9 mouse cellular contexts compared by ENCODE assay signal in the genomic region with DNA sequence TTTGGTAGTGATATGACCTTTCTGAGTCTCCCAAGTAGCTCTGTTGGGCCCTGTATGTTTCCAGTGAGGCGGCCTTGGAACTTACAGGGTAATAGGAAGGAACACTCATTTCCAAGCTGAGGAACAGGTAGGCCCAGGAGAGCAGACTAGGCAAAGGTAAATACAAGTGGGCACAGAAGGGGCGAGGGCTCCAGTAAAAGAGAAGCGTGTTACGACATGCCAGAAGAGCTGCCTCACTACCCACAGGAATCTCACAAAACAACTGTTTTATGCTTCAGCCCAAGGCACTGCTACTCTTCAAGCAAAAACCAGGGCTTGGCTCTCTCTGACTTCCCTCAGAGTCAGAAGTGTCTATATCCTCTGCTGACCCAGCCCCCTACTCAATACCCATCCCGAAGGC. TPM values are rescaled to one million over a fixed set of nuclear protein-coding genes. Genes with fewer than 3 reads are reported as not detected.
A peak's percentile ranks its signal among the peaks of the same experiment; 100 is the strongest.
DNase-seq lines count a peak whose midpoint lies in the region; ATAC-seq lines count a peak whose summit lies in the region.
"Had no signal": no experiment of that assay in that cellular context is flagged by ENCODE, and none has a peak within 500 bp of the region (broad histone marks: within the 10 kb centered on the region; RNA-seq: fewer than 3 reads in every experiment).

No protein-coding gene starts in this region.

- WGBS in forebrain, embryonic 12.5 days, result 93% methylated on average over 5 of the region's 5 CpGs
- WGBS in forebrain, embryonic 11.5 days, result 92% methylated on average over 5 of the region's 5 CpGs
- 85% methylated on average over 5 of the region's 5 CpGs for WGBS in liver, embryonic 11.5 days
- 78% methylated on average over 5 of the region's 5 CpGs for WGBS in liver, embryonic 12.5 days (ENCODE audit: insufficient replicate concordance)

- H3K9ac ChIP-seq in forebrain, embryonic 12.5 days, result no peak overlapping the region
- no peak overlapping the region for H3K9ac ChIP-seq in forebrain, embryonic 11.5 days (ENCODE audit: low read length)
- H3K9ac ChIP-seq in liver, embryonic 11.5 days (ENCODE audit: low read depth, low read length), result no peak overlapping the region
- H3K9ac ChIP-seq in liver, embryonic 12.5 days, result peak overlapping the region; percentile 65

- H3K36me3 ChIP-seq in forebrain, embryonic 12.5 days (replicated peaks), result peaks cover 7% of the 10 kb centered on the region
- H3K36me3 ChIP-seq in forebrain, embryonic 11.5 days (ENCODE audit: control insufficient read depth, insufficient read depth, low read length), result no peaks in the 10 kb centered on the region
- 0 out of 2 replicates have a peak, but pooled peaks cover 2% of the 10 kb centered on the region for H3K36me3 ChIP-seq in liver, embryonic 11.5 days (ENCODE audit: control insufficient read depth, insufficient read depth, low read length)
- peaks cover 28% of the 10 kb centered on the region for H3K36me3 ChIP-seq in liver, embryonic 12.5 days

- H3K4me2 ChIP-seq in forebrain, embryonic 12.5 days, result no peak overlapping the region
- no peak overlapping the region for H3K4me2 ChIP-seq in forebrain, embryonic 11.5 days (ENCODE audit: low read depth, low read length, severe bottlenecking)
- peak overlapping the region; percentile 68 for H3K4me2 ChIP-seq in liver, embryonic 11.5 days
- peak overlapping the region; percentile 76 for H3K4me2 ChIP-seq in liver, embryonic 12.5 days

- no peaks in the 10 kb centered on the region for H3K27me3 ChIP-seq in forebrain, embryonic 12.5 days
- no peaks in the 10 kb centered on the region for H3K27me3 ChIP-seq in forebrain, embryonic 11.5 days (ENCODE audit: control insufficient read depth, insufficient read depth, low read length)
- no peaks in the 10 kb centered on the region for H3K27me3 ChIP-seq in liver, embryonic 11.5 days (replicated peaks; ENCODE audit: control insufficient read depth, insufficient read depth, low read length)
- H3K27me3 ChIP-seq in liver, embryonic 12.5 days (replicated peaks), result no peaks in the 10 kb centered on the region

- ATAC-seq in forebrain, embryonic 12.5 days (ENCODE audit: low FRiP score), result no peak
- ATAC-seq in forebrain, embryonic 11.5 days (replicated peaks; ENCODE audit: low FRiP score), result no peak
- no peak for ATAC-seq in liver, embryonic 11.5 days (replicated peaks; ENCODE audit: low FRiP score)
- ATAC-seq in liver, embryonic 12.5 days, result no peak

- peaks cover 42% of the 10 kb centered on the region for H3K4me1 ChIP-seq in forebrain, embryonic 12.5 days
- peaks cover 9% of the 10 kb centered on the region for H3K4me1 ChIP-seq in forebrain, embryonic 11.5 days (replicated peaks; ENCODE audit: control insufficient read depth, insufficient read depth, low read length)
- H3K4me1 ChIP-seq in liver, embryonic 11.5 days (replicated peaks; ENCODE audit: control insufficient read depth, insufficient read depth, low read length), result peaks cover 61% of the 10 kb centered on the region
- peaks cover 49% of the 10 kb centered on the region for H3K4me1 ChIP-seq in brown adipose tissue, adult 24 weeks (ENCODE audit: control insufficient read depth, insufficient read depth, insufficient read length, low read length)
- peaks cover 88% of the 10 kb centered on the region for H3K4me1 ChIP-seq in liver, embryonic 12.5 days

- H3K27ac ChIP-seq in forebrain, embryonic 12.5 days, result peak overlapping the region; percentile 68; the same call in 1 of the 2 replicates
- no peak overlapping the region for H3K27ac ChIP-seq in forebrain, embryonic 11.5 days (ENCODE audit: low read depth, low read length)
- peak overlapping the region; percentile 86 for H3K27ac ChIP-seq in liver, embryonic 11.5 days (ENCODE audit: low read depth, low read length)
- H3K27ac ChIP-seq in brown adipose tissue, adult 24 weeks (replicated peaks; ENCODE audit: low read depth, low read length), result peak overlapping the region; percentile 38; the same call in 1 of the 2 replicates
- H3K27ac ChIP-seq in liver, embryonic 12.5 days, result peak overlapping the region; percentile 97

- no peak for DNase-seq in forebrain, embryonic 11.5 days (ENCODE audit: low spot score)
- DNase-seq in liver, embryonic 11.5 days (ENCODE audit: low spot score), result no peak
- no peak for DNase-seq in liver
- no peak for DNase-seq in cerebellum, adult 9-10 months
- DNase-seq in right cerebral cortex, postnatal 10 days (ENCODE audit: low spot score in 2 of 2), result no peak
- DNase-seq: adrenal gland, postnatal 10 days had no signal

- peaks cover 2% of the 10 kb centered on the region; the same call in 1 of the 2 replicates for H3K9me3 ChIP-seq in forebrain, embryonic 12.5 days
- no peaks in the 10 kb centered on the region for H3K9me3 ChIP-seq in forebrain, embryonic 11.5 days (ENCODE audit: control insufficient read depth, low read length)
- H3K9me3 ChIP-seq in liver, embryonic 11.5 days (ENCODE audit: control insufficient read depth, low read length), result no peaks in the 10 kb centered on the region
- no peaks in the 10 kb centered on the region for H3K9me3 ChIP-seq in liver, embryonic 12.5 days (replicated peaks)

- H3K4me3 ChIP-seq in forebrain, embryonic 12.5 days (replicated peaks), result no peak overlapping the region
- H3K4me3 ChIP-seq in forebrain, embryonic 11.5 days (ENCODE audit: low read depth, low read length), result no peak overlapping the region
- no peak overlapping the region for H3K4me3 ChIP-seq in liver, embryonic 11.5 days (ENCODE audit: low read depth, low read length)
- H3K4me3 ChIP-seq in brown adipose tissue, adult 24 weeks (ENCODE audit: insufficient read depth, low read depth, low read length), result no peak overlapping the region
- H3K4me3 ChIP-seq in liver, embryonic 12.5 days, result 0 out of 2 replicates have a peak overlapping the region, but pooled peaks have one; percentile 47

RNA-seq across cellular contexts. Expression of a gene that starts 18.1 kb away (rescaled TPM):
- 82.6 and 90.6 TPM in 2 replicates for polyA plus RNA-seq in forebrain, embryonic 12.5 days (2016; fragmentation: Nextera tagmentation; extraction: Ambion mirVana)
- 87.8 and 96.1 TPM in 2 replicates for polyA plus RNA-seq in forebrain, embryonic 11.5 days (2014; fragmentation: Nextera tagmentation; extraction: Ambion mirVana)
- 65.3 and 68.1 TPM in 2 replicates for polyA plus RNA-seq in liver, embryonic 11.5 days (2014; fragmentation: Nextera tagmentation; extraction: Ambion mirVana)
- 27.1 and 43.2 TPM in 2 replicates for polyA plus RNA-seq in brown adipose tissue, adult 24 weeks (2012; ENCODE audit: insufficient read depth, insufficient read length, missing spikeins)
- 44.5 and 44.6 TPM in 2 replicates for polyA plus RNA-seq in liver, embryonic 12.5 days (2016; fragmentation: Nextera tagmentation; extraction: Ambion mirVana)

RNA-seq across cellular contexts. Expression of a gene that starts 55.5 kb away (rescaled TPM):
- polyA plus RNA-seq in forebrain, embryonic 12.5 days (2016; fragmentation: Nextera tagmentation; extraction: Ambion mirVana), result 1.3 and 1.4 TPM in 2 replicates
- polyA plus RNA-seq in forebrain, embryonic 11.5 days (2014; fragmentation: Nextera tagmentation; extraction: Ambion mirVana), result 0.96 and 1.4 TPM in 2 replicates
- 0.43 and 0.86 TPM in 2 replicates for polyA plus RNA-seq in liver, embryonic 11.5 days (2014; fragmentation: Nextera tagmentation; extraction: Ambion mirVana)
- not detected in 2 replicates for polyA plus RNA-seq in brown adipose tissue, adult 24 weeks (2012; ENCODE audit: insufficient read depth, insufficient read length, missing spikeins)
- polyA plus RNA-seq in liver, embryonic 12.5 days (2016; fragmentation: Nextera tagmentation; extraction: Ambion mirVana), result 0.16 and 0.20 TPM in 2 replicates

Comparison
In these comparisons a context has a peak if more than half of its experiments do, and no peak if none do; other contexts are left out.
1. H3K4me2 ChIP-seq: peak in liver, embryonic 11.5 days (single experiment) and liver, embryonic 12.5 days (single experiment); none in forebrain, embryonic 12.5 days (single experiment) and forebrain, embryonic 11.5 days (single experiment).